Mouse (Mus musculus) central nervous system, embryonic 14 days (tissue): ENCODE measurements around the gene Olfr557. TPM values are rescaled to one million over a fixed set of nuclear protein-coding genes. Genes with fewer than 3 reads are reported as not detected.

Source experiments
- polyA plus RNA-seq: library from polyadenylated mRNA; depleted of rRNA; stranded (reverse); fragments of >200 nt; gene quantifications from 2 replicates; pipeline ENCODE4 v1.2.3, GENCODE M21; 2012; rRNA removed

Gene Olfr557
- polyA plus RNA-seq = not detected in 2 replicates

GRCm38 (mm10) chr7:102695358-102696125 lies at the start of gene Olfr557:
Gene Olfr557, plus strand, starts transcription at chr7:102695910.

GRCm38 (mm10) chr7:102658523-102658922 lies 37.2 kb upstream of the Olfr557 start, which contains the start of gene Olfr555:
Gene Olfr555, plus strand, starts transcription at chr7:102658823.

DNA sequence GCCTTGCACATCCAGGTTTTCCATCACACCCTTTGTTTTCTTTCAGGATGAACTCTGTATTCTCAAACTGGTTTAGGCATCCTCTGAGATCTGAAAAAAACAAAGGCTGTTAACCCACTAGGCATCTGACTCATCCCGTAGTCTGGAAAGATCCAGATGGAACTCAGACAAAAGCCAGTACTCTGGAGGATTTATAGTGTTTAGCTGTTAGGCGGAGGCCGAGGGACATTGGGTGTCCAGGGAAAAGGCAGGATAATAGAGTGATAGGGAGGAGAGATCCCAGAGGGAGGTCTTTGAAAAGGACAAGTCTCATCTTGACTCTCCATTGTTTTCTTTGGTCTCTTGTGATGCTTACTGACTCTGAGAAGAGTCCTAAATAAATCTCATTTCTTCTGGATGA lies 31.1 kb upstream of the Olfr557 start, which contains the start of gene Olfr556:
TSS of gene Olfr556 (plus strand) at position 301 of the 400 bp plus-strand sequence.

DNA sequence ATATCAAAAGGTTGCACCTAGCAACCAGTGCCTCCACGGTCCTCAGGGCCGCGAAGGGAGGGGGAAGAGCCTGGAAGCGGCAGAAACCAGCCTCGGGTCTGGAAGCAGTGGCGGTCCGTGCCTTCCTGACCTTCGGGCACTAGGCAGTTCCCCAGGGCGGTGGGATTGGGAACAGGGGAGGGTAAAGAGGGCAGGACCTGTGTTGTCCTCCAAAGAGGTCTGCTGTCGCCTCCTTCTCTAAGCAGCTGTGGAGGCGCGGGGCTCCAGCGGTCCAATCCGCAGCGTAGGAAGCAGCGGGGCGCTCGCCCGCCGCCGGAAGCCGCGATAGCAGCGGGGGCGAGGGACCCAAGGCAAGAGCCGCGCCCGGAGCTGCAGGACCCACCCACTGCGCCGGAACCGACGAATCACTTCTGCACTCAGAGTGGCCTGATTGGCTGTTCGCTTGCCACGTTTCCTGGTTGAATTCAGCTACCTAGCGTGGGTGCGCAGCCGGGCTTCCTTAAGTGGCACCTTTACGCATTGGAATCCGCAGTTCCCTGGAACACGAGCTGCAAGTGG lies 8.7 kb upstream of the Olfr557 start, which contains the start of gene Trim68:
TSS of gene Trim68 (minus strand) at position 384 of the 558 bp plus-strand sequence.

GRCm38 (mm10) chr7:102701915-102702314 lies 6.2 kb downstream of the Olfr557 start, which contains the start of gene Olfr558:
Gene Olfr558, plus strand, starts transcription at chr7:102702215.

GRCm38 (mm10) chr7:102718970-102719369 lies 23.3 kb downstream of the Olfr557 start, which contains the start of gene Olfr33:
Gene Olfr33, minus strand, starts transcription at chr7:102719070.

DNA sequence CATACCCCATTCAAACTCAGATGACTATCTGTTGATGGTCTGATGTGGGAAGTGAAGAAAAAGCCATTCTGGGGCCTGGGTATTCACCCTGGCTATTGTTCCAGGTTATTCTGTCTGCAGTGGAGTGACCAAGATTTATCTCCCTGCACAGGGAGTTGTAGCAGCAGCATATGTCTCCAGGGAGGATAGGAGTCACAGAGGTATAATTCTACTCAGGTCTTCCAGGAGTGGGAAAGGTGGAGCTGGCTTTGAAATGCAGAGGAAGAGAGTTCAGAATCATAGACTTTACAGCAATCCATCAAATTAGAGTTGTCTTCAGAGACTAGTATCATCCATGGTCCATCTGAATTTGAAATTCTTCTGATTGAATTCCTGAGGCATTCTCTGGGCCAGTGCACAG lies 31.7 kb downstream of the Olfr557 start, which contains the start of gene Olfr559:
TSS of gene Olfr559 (minus strand) at position 101 of the 400 bp plus-strand sequence.

Other genes starting within 250 kb of the Olfr557 start
- gene Olfr543, start 214.2 kb upstream of the Olfr557 start, polyA plus RNA-seq = not detected in 2 replicates
- not detected in 2 replicates for gene Olfr544, start 207.6 kb upstream of the Olfr557 start, polyA plus RNA-seq
- gene Olfr545, start 196.3 kb upstream of the Olfr557 start, polyA plus RNA-seq = not detected in 2 replicates
- not detected in 2 replicates for gene Olfr547, start 161.2 kb upstream of the Olfr557 start, polyA plus RNA-seq
- not detected in 2 replicates for gene Olfr548-ps1, start 155.0 kb upstream of the Olfr557 start, polyA plus RNA-seq
- gene Olfr549, start 146.0 kb upstream of the Olfr557 start, polyA plus RNA-seq = not detected in 2 replicates
- gene Trim21, start 130.4 kb upstream of the Olfr557 start, polyA plus RNA-seq = 2.2 and 3.0 TPM in 2 replicates
- gene Olfr550, start 124.5 kb upstream of the Olfr557 start, polyA plus RNA-seq = not detected in 2 replicates
- not detected in 2 replicates for gene Olfr551, start 104.0 kb upstream of the Olfr557 start, polyA plus RNA-seq
- 0.01 TPM in 1 of 2 replicates, not detected in the other for gene Olfr552, start 98.1 kb upstream of the Olfr557 start, polyA plus RNA-seq
- not detected in 2 replicates for gene Olfr553, start 77.7 kb upstream of the Olfr557 start, polyA plus RNA-seq
- gene Olfr554, start 57.5 kb upstream of the Olfr557 start, polyA plus RNA-seq = not detected in 2 replicates
- gene Olfr555, start 37.1 kb upstream of the Olfr557 start, polyA plus RNA-seq = not detected in 2 replicates
- not detected in 2 replicates for gene Olfr556, start 31.0 kb upstream of the Olfr557 start, polyA plus RNA-seq
- 14.8 and 22.7 TPM in 2 replicates for gene Trim68, start 8.6 kb upstream of the Olfr557 start, polyA plus RNA-seq
- 0.07 and 0.29 TPM in 2 replicates for gene Olfr558, start 6.3 kb downstream of the Olfr557 start, polyA plus RNA-seq
- gene Olfr33, start 23.2 kb downstream of the Olfr557 start, polyA plus RNA-seq = not detected in 2 replicates
- not detected in 2 replicates for gene Olfr559, start 31.6 kb downstream of the Olfr557 start, polyA plus RNA-seq
- gene Olfr560, start 63.5 kb downstream of the Olfr557 start, polyA plus RNA-seq = not detected in 2 replicates
- 0.09 and 0.43 TPM in 2 replicates for gene Olfr78, start 63.6 kb downstream of the Olfr557 start, polyA plus RNA-seq
- gene Olfr561, start 75.3 kb downstream of the Olfr557 start, polyA plus RNA-seq = not detected in 2 replicates
- not detected in 2 replicates for gene Olfr564, start 107.6 kb downstream of the Olfr557 start, polyA plus RNA-seq
- not detected in 2 replicates for gene Olfr566, start 162.9 kb downstream of the Olfr557 start, polyA plus RNA-seq
- not detected in 2 replicates for gene Olfr568, start 181.2 kb downstream of the Olfr557 start, polyA plus RNA-seq
- not detected in 2 replicates for gene Olfr569, start 195.0 kb downstream of the Olfr557 start, polyA plus RNA-seq
- gene Olfr570, start 198.7 kb downstream of the Olfr557 start, polyA plus RNA-seq = 0.12 and 0.13 TPM in 2 replicates
- gene Olfr571, start 221.6 kb downstream of the Olfr557 start, polyA plus RNA-seq = 0.09 TPM in 1 of 2 replicates, not detected in the other
- gene Olfr572, start 228.5 kb downstream of the Olfr557 start, polyA plus RNA-seq = not detected in 2 replicates
- gene Olfr573-ps1, start 246.7 kb downstream of the Olfr557 start, polyA plus RNA-seq = not detected in 2 replicates